Mouse (Mus musculus): Measurements from ENCODE around the gene Hira. TPM values are rescaled to one million over a fixed set of nuclear protein-coding genes. Genes with fewer than 3 reads are reported as not detected.
A peak's percentile ranks its signal among the peaks of the same experiment; 100 is the strongest.
"Not testable (repeated sequence)": the region's sequence is repeated elsewhere in the genome, so short reads cannot be mapped to it uniquely, and the experiment has no call there.

Hira gene
- total RNA-seq (2021), result 10 to 100 TPM; 29.4 to 32.3 TPM
- long read RNA-seq, experiment 1, partial matches to known transcripts, result 5 of 6 reads
- long read RNA-seq, experiment 1, other reads (novel, unspliced or antisense), result 1 of 6 reads
- long read RNA-seq, experiment 2, full-length matches to known transcripts, result 1 of 7 reads
- long read RNA-seq, experiment 2, partial matches to known transcripts, result 5 of 7 reads
- long read RNA-seq, experiment 2, other reads (novel, unspliced or antisense), result 1 of 7 reads

DNA sequence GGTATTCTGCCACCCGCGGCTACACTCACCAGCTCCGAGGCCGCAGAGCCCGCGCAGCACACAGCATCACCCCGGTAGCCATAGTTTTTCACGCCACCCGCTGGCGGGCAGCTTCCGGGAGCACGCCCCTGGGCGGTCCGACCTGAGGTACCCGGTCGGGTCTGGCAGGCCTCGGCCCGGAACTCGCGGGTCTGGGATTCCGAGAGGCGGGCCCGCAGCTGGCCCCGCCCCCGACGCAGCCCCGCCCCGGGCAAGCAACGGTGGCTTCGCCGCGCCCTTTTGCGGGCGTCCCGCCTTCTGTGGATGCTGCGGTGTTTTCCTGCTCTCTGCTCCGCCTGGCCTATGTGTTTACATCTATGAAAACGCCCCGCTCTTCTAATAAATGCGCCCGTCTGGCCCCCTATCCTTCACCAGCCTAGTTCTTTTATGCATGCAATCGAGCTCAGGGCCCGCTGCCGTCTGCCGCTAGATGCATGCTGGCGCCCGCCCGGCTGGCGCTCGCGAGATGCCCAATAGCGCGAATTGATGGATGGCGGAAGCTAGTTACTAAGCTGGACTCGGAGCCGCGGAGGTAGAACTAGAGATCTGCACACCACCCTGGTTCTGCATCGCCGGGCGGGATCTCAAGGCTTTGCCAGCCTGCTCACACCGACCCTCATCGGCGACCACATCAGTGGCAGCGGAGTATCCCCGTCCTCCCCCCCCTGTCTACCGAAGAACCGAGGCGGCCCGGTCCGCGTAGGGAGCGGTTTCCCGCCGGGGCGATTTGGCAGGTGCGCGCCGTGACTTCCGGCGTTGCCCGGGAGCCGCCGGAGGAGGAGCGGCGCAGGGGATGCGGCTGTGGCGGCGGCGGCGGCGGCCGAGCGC, at the start of gene Hira, which contains the start of gene Mrpl40:
Gene Hira (plus strand): TSS at position 596 of the 867 bp plus-strand sequence.
Gene Mrpl40 (minus strand): TSS at position 421 of the 867 bp plus-strand sequence.
- peak; percentile 93 to 94 for DNase-seq (ENCODE audit: low spot score in 2 of 2)

DNA sequence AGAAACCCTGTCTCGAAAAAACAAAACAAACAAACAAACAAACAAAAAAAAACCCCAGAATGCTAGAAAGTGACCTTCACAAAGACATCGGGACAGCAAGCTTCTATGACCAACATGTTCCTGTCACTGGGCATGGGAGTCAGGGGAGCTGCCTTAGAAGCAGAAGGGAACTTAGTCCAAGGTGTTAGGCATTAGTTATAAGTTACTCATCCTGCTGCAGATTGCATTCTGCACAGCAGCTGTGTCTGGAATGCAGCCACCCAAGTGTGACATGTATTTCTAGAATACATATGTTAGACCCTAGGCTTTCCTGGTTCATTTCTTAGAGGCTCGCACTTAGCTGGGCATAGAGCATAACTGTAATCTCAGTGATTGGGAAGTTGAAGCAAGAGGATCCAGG, 48.2 kb upstream of the Hira start:
- no peak for DNase-seq (ENCODE audit: low spot score in 2 of 2)

DNA sequence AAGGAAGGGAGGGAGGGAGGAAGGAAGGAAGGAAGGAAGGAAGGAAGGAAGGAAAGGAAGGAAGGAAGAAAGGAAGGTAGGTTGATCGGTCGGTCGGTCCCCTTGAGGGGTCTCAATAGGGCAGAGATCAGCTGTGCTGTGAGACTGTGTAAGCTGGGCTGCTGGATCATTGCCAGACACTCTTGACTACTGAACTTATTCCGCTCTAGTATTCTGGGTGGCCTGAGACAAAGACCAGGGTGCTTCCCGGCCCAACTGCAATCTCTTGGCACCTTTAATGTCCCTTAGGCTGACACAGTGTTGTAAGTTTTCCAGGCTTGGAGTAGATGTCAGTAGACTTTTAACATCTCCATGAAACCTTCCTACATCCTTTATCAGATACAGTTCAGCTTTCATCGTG, 47.7 kb upstream of the Hira start:
- no peak for DNase-seq (ENCODE audit: low spot score in 2 of 2)

DNA sequence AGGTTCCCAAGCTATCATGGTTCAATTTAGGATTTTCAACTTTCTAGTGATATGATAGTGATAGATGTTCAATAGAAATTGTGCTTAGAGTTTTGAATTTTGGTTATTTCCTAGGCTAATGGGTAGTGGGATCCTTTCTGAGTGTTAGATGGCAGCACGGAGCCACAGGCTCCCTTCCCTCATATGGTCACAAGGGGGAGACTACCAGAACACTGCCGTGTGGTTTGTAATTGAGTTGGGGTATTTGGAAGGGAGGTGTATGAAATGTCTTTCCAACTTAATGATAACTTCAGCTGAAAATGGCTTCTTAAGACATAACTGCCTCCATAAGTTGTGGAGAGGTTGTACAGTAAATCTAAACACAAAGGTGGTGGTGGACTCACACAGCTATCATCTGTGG, 43.4 kb upstream of the Hira start:
- no peak for DNase-seq (ENCODE audit: low spot score in 2 of 2)

GRCm38 (mm10) chr16:18836073-18836467, 40.8 kb upstream of the Hira start:
- DNase-seq (ENCODE audit: low spot score in 2 of 2), result no peak

GRCm38 (mm10) chr16:18836468-18837208, 40.2 kb upstream of the Hira start, which contains the start of the genes 2510002D24Rik and Gm28539:
Gene 2510002D24Rik (plus strand): TSS chr16:18836578.
Gene Gm28539 (plus strand): TSS chr16:18836584.
- DNase-seq (ENCODE audit: low spot score in 2 of 2), result peak; percentile 90

- no peak for DNase-seq (ENCODE audit: low spot score in 2 of 2)
These were observed 38.5 kb upstream of the Hira start for GRCm38 (mm10) chr16:18838346-18838745.

DNA sequence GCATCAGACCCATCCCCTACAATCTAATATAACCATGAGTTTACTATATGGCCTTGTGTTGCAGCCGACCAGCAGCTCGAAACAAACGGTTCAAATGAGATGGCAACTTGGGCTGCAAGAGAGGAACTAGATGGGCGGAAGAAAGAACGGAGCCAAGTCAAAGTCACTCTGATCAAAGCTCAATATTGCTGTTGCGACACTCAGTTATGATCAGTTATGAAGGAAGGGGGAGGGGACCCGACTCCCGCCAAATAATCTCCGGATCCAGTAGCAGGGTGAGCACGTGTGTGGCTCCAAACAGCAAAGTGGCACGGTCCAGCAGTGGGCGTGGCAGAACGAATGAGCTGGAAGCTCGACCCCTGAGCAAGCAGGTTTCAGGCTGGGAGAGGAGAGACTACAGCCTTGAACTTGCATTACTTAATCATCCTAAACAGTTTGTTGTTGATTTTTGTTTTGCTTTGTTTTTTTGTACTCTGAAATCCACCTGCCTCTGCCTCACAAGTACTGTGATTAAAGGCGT, 30.5 kb upstream of the Hira start:
- no peak for DNase-seq (ENCODE audit: low spot score in 2 of 2)

DNA sequence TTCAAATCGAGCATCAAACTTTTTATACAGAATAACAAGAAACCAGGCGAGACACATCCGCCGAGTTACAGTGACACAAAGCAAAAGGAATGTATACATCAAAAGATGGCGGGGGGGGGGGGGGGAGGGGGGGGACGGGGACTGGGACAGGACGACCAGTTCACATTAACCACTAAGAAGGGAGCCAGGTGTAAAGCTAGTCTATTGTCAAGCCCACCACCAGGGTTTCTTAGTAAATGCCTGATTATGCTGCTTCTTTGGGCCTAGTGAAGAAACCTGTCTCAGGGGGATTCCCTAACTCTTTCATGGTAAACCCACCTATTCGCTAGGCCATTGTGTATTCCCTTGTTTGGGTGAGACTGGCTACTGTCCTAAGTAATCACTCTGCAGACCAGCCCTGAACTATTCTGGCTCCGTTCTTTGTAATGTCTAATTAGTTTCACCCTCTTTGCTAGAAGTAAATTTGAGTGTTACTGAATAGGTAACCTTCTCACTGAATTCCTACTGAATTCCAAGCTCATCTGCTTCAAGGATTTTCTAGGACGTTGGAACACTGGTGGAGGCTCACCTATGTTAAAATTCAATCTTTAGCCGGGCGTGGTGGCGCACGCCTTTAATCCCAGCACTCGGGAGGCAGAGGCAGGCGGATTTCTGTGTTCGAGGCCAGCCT, 27.2 kb upstream of the Hira start:
- DNase-seq (ENCODE audit: low spot score in 2 of 2), result not testable (repeated sequence)

DNA sequence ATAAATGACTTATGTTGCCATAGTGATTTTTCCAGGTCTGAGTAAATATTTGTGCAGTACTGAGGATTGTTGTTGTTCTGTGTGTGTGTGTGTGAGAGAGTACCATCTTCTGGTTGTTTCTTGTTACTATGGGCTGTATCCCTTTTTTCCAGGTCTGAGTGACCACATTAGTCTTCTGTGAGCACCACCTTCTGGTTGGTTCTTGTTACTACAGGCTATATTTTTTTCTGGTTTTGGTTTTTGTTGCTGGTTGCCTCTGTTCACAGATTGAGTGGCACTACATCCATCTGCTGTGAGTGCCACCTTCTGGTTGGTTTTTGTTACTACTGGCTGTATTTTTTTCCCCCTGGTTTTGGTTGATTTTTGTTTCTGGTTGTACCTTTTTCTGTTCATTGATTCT, 18.3 kb upstream of the Hira start:
- peak in 1 of 2 experiments; percentile 22 for DNase-seq (ENCODE audit: low spot score in 2 of 2)

GRCm38 (mm10) chr16:18860186-18860585, 16.7 kb upstream of the Hira start:
- DNase-seq (ENCODE audit: low spot score in 2 of 2), result peak; percentile 28 to 30

- DNase-seq (ENCODE audit: low spot score in 2 of 2), result not testable (repeated sequence)
These were observed 6.3 kb upstream of the Hira start for GRCm38 (mm10) chr16:18870495-18870894.

GRCm38 (mm10) chr16:18876091-18876441, 771 bp upstream of the Hira start:
- DNase-seq (ENCODE audit: low spot score in 2 of 2), result no peak

DNA sequence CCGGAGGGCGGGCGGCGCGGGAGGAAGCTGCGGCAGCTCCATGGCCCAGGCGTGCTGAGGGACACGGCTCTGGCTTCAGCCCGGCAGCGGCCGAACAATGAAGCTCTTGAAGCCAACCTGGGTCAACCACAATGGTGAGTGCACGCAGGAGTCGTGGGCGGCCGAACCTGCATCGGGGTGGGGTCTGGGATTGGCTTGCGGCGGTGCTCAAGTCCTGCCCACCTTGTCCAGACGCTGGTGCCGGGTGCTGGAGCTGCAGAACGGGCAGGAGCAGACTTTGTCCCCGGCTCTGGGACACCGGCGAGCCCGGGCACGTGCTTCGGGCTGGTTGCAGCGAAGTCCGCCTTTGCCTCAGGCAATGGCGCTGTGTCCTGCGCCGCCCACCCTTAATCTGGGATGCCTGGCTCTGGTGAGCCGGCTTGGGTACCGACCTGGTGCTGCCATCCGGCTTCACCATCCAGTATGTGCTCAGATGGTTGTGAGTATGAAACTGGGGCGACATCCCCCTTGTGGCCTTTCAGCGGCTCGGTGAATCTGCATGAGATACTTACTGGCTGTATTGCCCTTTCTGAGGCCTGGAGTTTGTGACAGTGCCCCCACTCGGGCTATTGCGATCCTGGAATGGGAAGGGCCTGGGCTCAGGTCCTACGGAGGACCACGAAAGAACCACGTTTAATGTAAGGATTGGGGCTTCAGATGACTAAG, 701 bp downstream of the Hira start:
- DNase-seq (ENCODE audit: low spot score in 2 of 2), result peak in 1 of 2 experiments; percentile 36

- no peak for DNase-seq (ENCODE audit: low spot score in 2 of 2)
These were observed 1.4 kb downstream of the Hira start for GRCm38 (mm10) chr16:18878091-18878720.

DNA sequence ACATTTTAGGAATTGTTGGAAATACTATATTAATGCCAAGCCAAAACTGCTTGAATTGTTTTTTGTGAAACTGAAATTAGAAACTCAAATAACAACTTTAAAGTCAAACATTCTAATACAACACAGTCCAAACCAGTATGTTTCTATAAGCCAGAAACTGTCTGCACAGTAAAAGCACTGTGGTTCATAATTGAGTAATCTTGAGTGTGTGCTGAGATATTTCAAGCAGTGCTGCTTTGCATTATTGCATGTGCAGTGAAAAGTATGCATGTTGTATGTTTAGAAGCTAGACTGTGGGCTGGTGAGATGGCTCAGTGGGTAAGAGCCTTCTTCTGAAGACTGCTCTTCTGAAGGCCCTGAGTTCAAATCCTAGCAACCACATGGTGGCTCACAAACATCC, 7.2 kb downstream of the Hira start:
- DNase-seq (ENCODE audit: low spot score in 2 of 2), result no peak

- no peak for DNase-seq (ENCODE audit: low spot score in 2 of 2)
These were observed 17.1 kb downstream of the Hira start for GRCm38 (mm10) chr16:18893840-18894372.

DNA sequence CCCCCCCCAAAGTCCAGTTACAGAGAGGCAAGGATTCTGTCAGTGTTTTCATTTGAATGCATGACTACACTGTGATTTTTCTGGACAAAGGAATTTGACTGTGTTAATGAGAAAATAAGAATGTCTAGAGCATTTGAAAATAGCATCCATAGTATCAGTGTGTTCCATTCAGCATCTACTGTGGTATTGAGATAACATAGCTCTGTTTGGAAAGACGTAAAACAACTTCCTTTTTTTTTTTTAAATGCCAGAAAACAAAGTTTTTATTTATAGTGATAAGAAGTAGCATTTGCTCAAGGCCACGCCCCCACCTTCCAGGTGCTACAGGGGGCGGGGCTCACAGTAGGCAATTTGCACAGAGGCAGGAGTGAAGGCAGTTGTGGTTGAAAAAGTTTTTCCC, 18.4 kb downstream of the Hira start:
- DNase-seq (ENCODE audit: low spot score in 2 of 2), result no peak

GRCm38 (mm10) chr16:18896429-18896828, 19.6 kb downstream of the Hira start:
- no peak for DNase-seq (ENCODE audit: low spot score in 2 of 2)
